Mouse (Mus musculus) adipose tissue, adult 10 weeks (tissue): ENCODE measurements around the gene Thg1l. TPM values are rescaled to one million over a fixed set of nuclear protein-coding genes. Genes with fewer than 3 reads are reported as not detected.

ENCODE experiments used
- polyA plus RNA-seq: library from polyadenylated mRNA; stranded (reverse); fragments of 350-450 nt; fragmentation: Illumina TruSeq; extraction: RNeasy Lipid Tissue Mini Kit (QIAGEN cat#74804); gene quantifications from one replicate; pipeline ENCODE4 v1.2.3, GENCODE M21; 2014; ENCODE audit warnings: low read depth, low replicate concordance

Gene Thg1l
- 10.0 TPM for polyA plus RNA-seq

GRCm38 (mm10) chr11:45955127-45955627 lies at the start of gene Thg1l:
TSS of gene Thg1l (minus strand) at chr11:45955494.

GRCm38 (mm10) chr11:45979946-45980892 lies 24.9 kb upstream of the Thg1l start, which contains the start of gene Sox30:
TSS of gene Sox30 (plus strand) at chr11:45980310.

GRCm38 (mm10) chr11:45944643-45945156 lies 10.6 kb downstream of the Thg1l start, which contains the start of gene Lsm11:
TSS of gene Lsm11 (minus strand) at chr11:45944935.

Other genes starting within 250 kb of the Thg1l start
- gene Clint1, start 103.4 kb downstream of the Thg1l start, polyA plus RNA-seq: 128 TPM
- gene Lsm11, start 10.6 kb downstream of the Thg1l start, polyA plus RNA-seq: 1.9 TPM
- gene Sox30, start 24.8 kb upstream of the Thg1l start, polyA plus RNA-seq: 1.9 TPM
- 1.3 TPM for gene Gm12166, start 96.8 kb upstream of the Thg1l start, polyA plus RNA-seq
- gene Adam19, start 100.5 kb upstream of the Thg1l start, polyA plus RNA-seq: 6.3 TPM
- gene Nipal4, start 211.0 kb upstream of the Thg1l start, polyA plus RNA-seq: 2.9 TPM